11 mouse cellular contexts compared by ENCODE assay signal in genomic region chr2:163089475-163090123, GRCm38 (mm10). TPM values are rescaled to one million over a fixed set of nuclear protein-coding genes. Genes with fewer than 3 reads are reported as not detected.
DNase-seq lines count a peak whose midpoint lies in the region; ATAC-seq and TF ChIP-seq lines count a peak whose summit lies in the region.
"Had no signal": no experiment of that assay in that cellular context is flagged by ENCODE, and none has a peak within 500 bp of the region (broad histone marks: within the 10 kb centered on the region; RNA-seq: fewer than 3 reads in every experiment).

No protein-coding gene starts in this region.

- peak; percentile 37; the same call in 1 of the 2 replicates for TF ChIP-seq CTCF in heart, postnatal 0 days (IDR thresholded peaks at IDR 0.05; ENCODE audit: low read depth)
- peak; percentile 42; the same call in 1 of the 2 replicates for TF ChIP-seq CTCF in embryonic fibroblast, embryonic 13.5 days (IDR thresholded peaks at IDR 0.05; ENCODE audit: borderline replicate concordance, insufficient read depth, low read length)

- no peak for ATAC-seq in heart, postnatal 0 days (ENCODE audit: insufficient read depth, low read depth)
- ATAC-seq in neural tube, embryonic 15.5 days (ENCODE audit: low FRiP score), result no peak
- ATAC-seq: forebrain, embryonic 14.5 days had no signal

- no peaks in the 10 kb centered on the region for H3K4me1 ChIP-seq in heart, postnatal 0 days (ENCODE audit: control insufficient read depth, insufficient read depth)
- H3K4me1 ChIP-seq in embryonic fibroblast, embryonic 13.5 days (ENCODE audit: control insufficient read depth, insufficient read depth, low read length), result no peaks in the 10 kb centered on the region
- H3K4me1 ChIP-seq in neural tube, embryonic 15.5 days, result no peaks in the 10 kb centered on the region
- H3K4me1 ChIP-seq: limb, embryonic 13.5 days had no signal

- intact Hi-C loops in heart, postnatal 10 days (cut with DNase I), result no loop called here

- H3K36me3 ChIP-seq in heart, postnatal 0 days (replicated peaks; ENCODE audit: control insufficient read depth, insufficient read depth, low read length), result no peaks in the 10 kb centered on the region
- no peaks in the 10 kb centered on the region for H3K36me3 ChIP-seq in neural tube, embryonic 15.5 days
- H3K36me3 ChIP-seq: limb, embryonic 13.5 days had no signal

- no peak overlapping the region for H3K4me3 ChIP-seq in heart, postnatal 0 days (ENCODE audit: low read depth, low read length)
- H3K4me3 ChIP-seq in embryonic fibroblast, embryonic 13.5 days (ENCODE audit: insufficient read depth, low read length), result no peak overlapping the region
- no peak overlapping the region for H3K4me3 ChIP-seq in neural tube, embryonic 15.5 days (replicated peaks)
- H3K4me3 ChIP-seq: limb, embryonic 13.5 days had no signal

- H3K9me3 ChIP-seq in heart, postnatal 0 days (replicated peaks; ENCODE audit: control insufficient read depth, low read length), result no peaks in the 10 kb centered on the region
- no peaks in the 10 kb centered on the region for H3K9me3 ChIP-seq in neural tube, embryonic 15.5 days (replicated peaks)
- H3K9me3 ChIP-seq: limb, embryonic 13.5 days had no signal

- no peak for DNase-seq in heart, postnatal 0 days (ENCODE audit: low spot score)
- no peak for DNase-seq in heart, postnatal 10 days
- peak; percentile 64 for DNase-seq in 3T3-L1 (ENCODE audit: low read depth, low spot score)
- peak; percentile 15 for DNase-seq in MEL-GATA-1-ER (ENCODE audit: extremely low read depth, low read depth)
- no peak for DNase-seq in gastrocnemius, postnatal 10 days
- DNase-seq in right cerebral cortex, postnatal 14 days, result no peak

- no peak overlapping the region for H3K4me2 ChIP-seq in heart, postnatal 0 days (ENCODE audit: low read depth, low read length)
- H3K4me2 ChIP-seq in neural tube, embryonic 15.5 days, result no peak overlapping the region
- H3K4me2 ChIP-seq: limb, embryonic 13.5 days had no signal

- H3K27me3 ChIP-seq in heart, postnatal 0 days (ENCODE audit: control insufficient read depth, insufficient read depth, low read length), result no peaks in the 10 kb centered on the region
- H3K27me3 ChIP-seq in neural tube, embryonic 15.5 days (replicated peaks), result no peaks in the 10 kb centered on the region
- H3K27me3 ChIP-seq: limb, embryonic 13.5 days had no signal

- TF ChIP-seq POLR2A in embryonic fibroblast, embryonic 13.5 days (IDR thresholded peaks at IDR 0.05; ENCODE audit: low read depth, low read length), result no peak

- no peak overlapping the region for H3K27ac ChIP-seq in heart, postnatal 0 days (ENCODE audit: low read depth)
- no peak overlapping the region for H3K27ac ChIP-seq in embryonic fibroblast, embryonic 13.5 days (ENCODE audit: insufficient read depth, low read length)
- H3K27ac ChIP-seq in neural tube, embryonic 15.5 days (replicated peaks), result no peak overlapping the region
- H3K27ac ChIP-seq: limb, embryonic 13.5 days had no signal

- no peak for TF ChIP-seq EP300 in heart, postnatal 0 days (IDR thresholded peaks at IDR 0.05; ENCODE audit: low read depth)

- 70% methylated on average over 5 of the region's 5 CpGs for WGBS in heart, postnatal 0 days
- 76% methylated on average over 5 of the region's 5 CpGs for WGBS in neural tube, embryonic 15.5 days

- no peak overlapping the region for H3K9ac ChIP-seq in heart, postnatal 0 days (replicated peaks; ENCODE audit: low read depth, low read length)
- H3K9ac ChIP-seq in neural tube, embryonic 15.5 days (replicated peaks), result no peak overlapping the region
- H3K9ac ChIP-seq: limb, embryonic 13.5 days had no signal

RNA-seq across cellular contexts. Expression of gene Gtsf1l, which starts 1.9 kb away (rescaled TPM):
- total RNA-seq in heart, postnatal 0 days (2014; rRNA removed; ENCODE audit: low replicate concordance), result not detected in 2 replicates
- polyA plus RNA-seq in heart, postnatal 0 days (2015; fragmentation: Nextera tagmentation; extraction: Ambion mirVana), result not detected in 2 replicates
- total RNA-seq in heart, postnatal 10 days (2021), result not detected
- polyA plus RNA-seq in embryonic fibroblast, embryonic 13.5 days (2011; ENCODE audit: insufficient read length, low read depth, missing spikeins), result not detected in 2 replicates
- polyA plus RNA-seq in neural tube, embryonic 15.5 days (2015; fragmentation: Nextera tagmentation; extraction: Ambion mirVana), result not detected in 2 replicates
- total RNA-seq in gastrocnemius, postnatal 10 days (2021), result not detected
- total RNA-seq: hematopoietic stem cell, adult 5-6 weeks had no signal
- polyA plus RNA-seq: limb, embryonic 13.5 days had no signal

RNA-seq across cellular contexts. Expression of gene Mybl2, which starts 35.1 kb away (rescaled TPM):
- total RNA-seq in heart, postnatal 0 days (2014; rRNA removed; ENCODE audit: low replicate concordance), result 2.8 and 4.3 TPM in 2 replicates
- 3.4 and 3.8 TPM in 2 replicates for polyA plus RNA-seq in heart, postnatal 0 days (2015; fragmentation: Nextera tagmentation; extraction: Ambion mirVana)
- total RNA-seq in heart, postnatal 10 days (2021), result 1 to 10 TPM; 4.6 to 5.4 TPM
- polyA plus RNA-seq in embryonic fibroblast, embryonic 13.5 days (2011; ENCODE audit: insufficient read length, low read depth, missing spikeins), result 13.8 and 25.7 TPM in 2 replicates
- 2.8 and 9.3 TPM in 2 replicates for polyA plus RNA-seq in neural tube, embryonic 15.5 days (2015; fragmentation: Nextera tagmentation; extraction: Ambion mirVana)
- total RNA-seq in gastrocnemius, postnatal 10 days (2021), result 1 to 10 TPM; 4.5 to 4.9 TPM

Comparison
In these comparisons a context has a peak if more than half of its experiments do, and no peak if none do; other contexts are left out.
1. DNase-seq: peak in 3T3-L1 (single experiment) and MEL-GATA-1-ER (single experiment); none in heart, postnatal 0 days (single experiment), heart, postnatal 10 days (0 of 2), gastrocnemius, postnatal 10 days (single experiment) and right cerebral cortex, postnatal 14 days (single experiment).